Mouse (Mus musculus) liver, postnatal 0 days (tissue): ENCODE results near the gene Ppm1b.

Source experiments
- CTCF ChIP-seq: sonication (generic); IDR thresholded peaks from 2 replicates; pipeline ENCODE4 v1.5.1; 2016; ENCODE audit warnings: antibody characterized with exemption, low read depth
- EP300 ChIP-seq: IDR thresholded peaks from 2 replicates; pipeline ENCODE4 v1.6.1; 2016; ENCODE audit warnings: antibody characterized with exemption, low read depth, mild to moderate bottlenecking

DNA sequence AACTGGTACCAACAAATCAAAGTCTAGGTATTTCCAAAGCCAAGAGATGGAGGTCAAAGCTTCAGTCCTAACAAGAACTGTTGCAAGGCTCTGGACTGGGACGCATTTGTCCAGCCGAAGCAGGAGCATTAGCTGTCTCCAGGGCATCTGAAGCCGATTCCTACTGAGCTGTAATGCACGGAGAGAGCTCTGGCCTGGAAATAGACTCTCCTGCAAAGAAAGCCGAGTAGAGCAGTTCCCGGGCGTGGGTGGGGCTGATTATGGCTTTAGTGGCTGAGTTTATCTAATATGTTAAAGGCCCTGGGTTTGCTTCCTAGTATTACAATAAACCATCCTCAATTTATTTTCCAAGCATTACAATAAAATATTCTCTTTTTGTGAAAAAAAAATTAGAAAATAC lies 116.7 kb downstream of the Ppm1b start:
- no peak for TF ChIP-seq CTCF
- TF ChIP-seq EP300: no peak
